Mouse (Mus musculus) kidney, postnatal 36 days (tissue): ENCODE measurements around the gene Pon2.
"Not testable (repeated sequence)": the region's sequence is repeated elsewhere in the genome, so short reads cannot be mapped to it uniquely, and the experiment has no call there.

Experiments used
- DNase-seq, 2 experiments: peaks; one replicate each; pipeline ENCODE4 v3.0.0; 2021 to 2022; ENCODE audit warnings: mixed read lengths in 2 of 2

The Pon2 gene

GRCm38 (mm10) chr6:5298092-5298554, at the start of gene Pon2:
TSS of gene Pon2 (minus strand) at chr6:5298455.
- DNase-seq = peak; percentile 81 to 89

GRCm38 (mm10) chr6:5344255-5344654, 46.0 kb upstream of the Pon2 start:
- no peak for DNase-seq

GRCm38 (mm10) chr6:5339283-5339682, 41.0 kb upstream of the Pon2 start:
- DNase-seq = not testable (repeated sequence)

- DNase-seq = not testable (repeated sequence)
These were observed 40.5 kb upstream of the Pon2 start for GRCm38 (mm10) chr6:5338781-5339180.

GRCm38 (mm10) chr6:5336016-5336415, 37.8 kb upstream of the Pon2 start:
- not testable (repeated sequence) for DNase-seq

GRCm38 (mm10) chr6:5334021-5334420, 35.8 kb upstream of the Pon2 start:
- no peak for DNase-seq

GRCm38 (mm10) chr6:5332560-5333150, 34.4 kb upstream of the Pon2 start:
- DNase-seq = no peak

GRCm38 (mm10) chr6:5325122-5325521, 26.9 kb upstream of the Pon2 start:
- DNase-seq = no peak

GRCm38 (mm10) chr6:5324101-5324500, 25.8 kb upstream of the Pon2 start:
- not testable (repeated sequence) for DNase-seq

- no peak for DNase-seq
These were observed 18.4 kb upstream of the Pon2 start for GRCm38 (mm10) chr6:5316630-5317029.

- no peak for DNase-seq
These were observed 17.0 kb upstream of the Pon2 start for GRCm38 (mm10) chr6:5315053-5315759.

- DNase-seq = no peak
These were observed 15.8 kb upstream of the Pon2 start for GRCm38 (mm10) chr6:5313951-5314590.

- no peak for DNase-seq
These were observed 12.2 kb upstream of the Pon2 start for GRCm38 (mm10) chr6:5310491-5310890.

- DNase-seq = peak in 1 of 2 experiments; percentile 4
These were observed 11.4 kb upstream of the Pon2 start for GRCm38 (mm10) chr6:5309595-5310197.

- DNase-seq = peak in 1 of 2 experiments; percentile 2
These were observed 7.7 kb upstream of the Pon2 start for GRCm38 (mm10) chr6:5305926-5306325.

GRCm38 (mm10) chr6:5304956-5305355, 6.7 kb upstream of the Pon2 start:
- peak; percentile 27 to 47 for DNase-seq

GRCm38 (mm10) chr6:5300629-5301028, 2.4 kb upstream of the Pon2 start:
- no peak for DNase-seq

- DNase-seq = no peak
These were observed 1.3 kb upstream of the Pon2 start for GRCm38 (mm10) chr6:5299561-5299960.

GRCm38 (mm10) chr6:5297321-5298091, 749 bp downstream of the Pon2 start:
- DNase-seq = peak; percentile 58 to 59

- DNase-seq = no peak
These were observed 2.2 kb downstream of the Pon2 start for GRCm38 (mm10) chr6:5296067-5296466.

- DNase-seq = no peak
These were observed 3.4 kb downstream of the Pon2 start for GRCm38 (mm10) chr6:5294659-5295449.

- no peak for DNase-seq
These were observed 5.4 kb downstream of the Pon2 start for GRCm38 (mm10) chr6:5292841-5293240.
